Mouse (Mus musculus) cerebellum, postnatal 14 days (tissue): Measurements from ENCODE around the gene Dclk1.
A peak's percentile ranks its signal among the peaks of the same experiment; 100 is the strongest.

Experiments
- DNase-seq, 2 experiments: peaks; one replicate each; pipeline ENCODE4 v3.0.0; 2021; ENCODE audit warnings: mixed read lengths in 2 of 2

Gene Dclk1

GRCm38 (mm10) chr3:55520240-55521180 lies 278.3 kb downstream of the Dclk1 start:
- peak; percentile 94 to 95 for DNase-seq

- peak; percentile 64 to 71 for DNase-seq
Observed at GRCm38 (mm10) chr3:55521776-55522175, 279.6 kb downstream of the Dclk1 start.

GRCm38 (mm10) chr3:55523224-55523623 lies 281.1 kb downstream of the Dclk1 start:
- DNase-seq = peak; percentile 66 to 67

GRCm38 (mm10) chr3:55523735-55524477 lies 281.7 kb downstream of the Dclk1 start:
- peak; percentile 59 to 61 for DNase-seq

- peak in 1 of 2 experiments; percentile 55 for DNase-seq
Observed at GRCm38 (mm10) chr3:55524491-55525195, 282.5 kb downstream of the Dclk1 start.

- DNase-seq = no peak
Observed at GRCm38 (mm10) chr3:55526470-55526869, 284.3 kb downstream of the Dclk1 start.

- no peak for DNase-seq
Observed at GRCm38 (mm10) chr3:55527566-55527965, 285.4 kb downstream of the Dclk1 start.

GRCm38 (mm10) chr3:55528012-55528411 lies 285.8 kb downstream of the Dclk1 start:
- peak in 1 of 2 experiments; percentile 50 for DNase-seq

- no peak for DNase-seq
Observed at GRCm38 (mm10) chr3:55529414-55529813, 287.2 kb downstream of the Dclk1 start.

- no peak for DNase-seq
Observed at GRCm38 (mm10) chr3:55531204-55532044, 289.3 kb downstream of the Dclk1 start.

GRCm38 (mm10) chr3:55532175-55532973 lies 290.2 kb downstream of the Dclk1 start:
- DNase-seq = no peak

GRCm38 (mm10) chr3:55535591-55536200 lies 293.5 kb downstream of the Dclk1 start:
- DNase-seq = no peak

- DNase-seq = no peak
Observed at GRCm38 (mm10) chr3:55536901-55537300, 294.7 kb downstream of the Dclk1 start.

GRCm38 (mm10) chr3:55537714-55538113 lies 295.6 kb downstream of the Dclk1 start:
- no peak for DNase-seq

- DNase-seq = peak; percentile 24 to 56
Observed at GRCm38 (mm10) chr3:55539400-55539799, 297.2 kb downstream of the Dclk1 start.

- peak; percentile 83 for DNase-seq
Observed at GRCm38 (mm10) chr3:55539811-55540293, 297.7 kb downstream of the Dclk1 start.

- DNase-seq = peak; percentile 89 to 91
Observed at GRCm38 (mm10) chr3:55540406-55541140, 298.4 kb downstream of the Dclk1 start.

- peak; percentile 68 to 74 for DNase-seq
Observed at GRCm38 (mm10) chr3:55541799-55542198, 299.6 kb downstream of the Dclk1 start.

GRCm38 (mm10) chr3:55542310-55542709 lies 300.1 kb downstream of the Dclk1 start:
- peak; percentile 78 to 81 for DNase-seq

GRCm38 (mm10) chr3:55542947-55543346 lies 300.8 kb downstream of the Dclk1 start:
- DNase-seq = peak in 1 of 2 experiments; percentile 25
